In the genomic region with DNA sequence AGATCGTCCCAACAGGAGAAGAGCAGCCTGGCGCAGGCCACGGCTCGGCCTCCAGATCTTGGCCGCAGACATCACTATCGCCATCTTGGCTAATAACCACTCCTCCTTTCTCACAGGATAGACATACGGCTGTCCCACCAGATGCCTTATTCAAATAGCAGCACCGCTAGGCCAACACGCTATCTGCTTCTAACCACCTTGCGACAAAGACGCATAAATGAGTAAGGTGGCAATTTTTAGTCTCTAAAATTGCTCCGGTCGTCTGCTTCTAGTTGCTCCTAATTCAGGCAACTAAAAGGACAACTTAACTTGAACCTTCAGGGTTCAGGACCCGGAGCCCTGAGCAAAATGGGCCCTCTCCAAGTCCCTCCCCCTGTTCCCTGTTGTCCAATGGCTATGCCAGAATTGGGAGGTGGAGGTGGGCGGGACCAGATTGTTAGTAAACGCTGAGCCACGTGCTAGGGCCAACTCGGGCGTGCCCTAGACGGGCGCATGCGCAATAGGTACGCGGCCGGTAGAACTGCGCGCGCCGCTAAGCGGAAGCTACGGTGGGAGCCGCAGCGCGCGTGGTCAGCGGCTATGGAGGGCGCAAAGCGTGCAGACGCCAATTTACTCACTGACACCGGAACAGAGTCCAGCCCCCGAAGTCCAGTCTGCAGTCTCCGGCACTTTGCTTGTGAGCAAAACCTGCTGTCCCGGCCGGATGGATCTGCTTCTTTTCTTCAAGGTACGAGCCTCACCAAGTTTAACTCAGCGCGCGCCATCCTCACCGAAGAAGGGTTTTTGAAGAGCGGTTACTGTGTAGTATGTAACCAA, we compare ENCODE assay signal across 8 mouse cellular contexts. TPM values are rescaled to one million over a fixed set of nuclear protein-coding genes. Genes with fewer than 3 reads are reported as not detected.
DNase-seq lines count a peak whose midpoint lies in the region; ATAC-seq lines count a peak whose summit lies in the region.

A gene (minus strand): TSS at position 325 of the 816 bp plus-strand sequence.
A gene (plus strand): TSS at position 508 of the 816 bp plus-strand sequence.

- DNase-seq in R1 (ENCODE audit: low read depth, low spot score): peak; percentile 100
- peak; percentile 99 for DNase-seq in cerebellum, postnatal 25 days
- peak; percentile 99 for DNase-seq in frontal cortex, postnatal 25 days (ENCODE audit: low spot score in 2 of 2)
- DNase-seq in hindbrain, embryonic 14.5 days (ENCODE audit: low spot score): peak; percentile 99
- DNase-seq in layer of hippocampus, postnatal 36 days: peak; percentile 99
- DNase-seq in lung, postnatal 36 days: peak; percentile 100
- peak; percentile 100 for DNase-seq in retina, postnatal 1 day
- DNase-seq in urinary bladder, adult 18-20 months (ENCODE audit: low spot score in 2 of 2): peak; percentile 92 to 98

- peak within 1 kb of the TSS; percentile 76; the same call in 1 of the 2 replicates for H3K27ac ChIP-seq in hindbrain, embryonic 14.5 days

- H3K27me3 ChIP-seq in hindbrain, embryonic 14.5 days (ENCODE audit: control insufficient read depth, insufficient read depth, low read length): no peaks in the 10 kb centered on the region

- peak; percentile 99 for ATAC-seq in hindbrain, embryonic 14.5 days (ENCODE audit: low FRiP score)

- no peaks in the 10 kb centered on the region for H3K9me3 ChIP-seq in hindbrain, embryonic 14.5 days (ENCODE audit: control insufficient read depth, low read length)

- peak within 1 kb of the TSS; percentile 58 for H3K4me3 ChIP-seq in hindbrain, embryonic 14.5 days (replicated peaks; ENCODE audit: low read length)

- WGBS in hindbrain, embryonic 14.5 days: under 1% methylated on average over 49 of the region's 50 CpGs

- peaks cover 4% of the 10 kb centered on the region; the same call in 1 of the 2 replicates for H3K36me3 ChIP-seq in hindbrain, embryonic 14.5 days (replicated peaks; ENCODE audit: control insufficient read depth, insufficient read depth)

- H3K9ac ChIP-seq in hindbrain, embryonic 14.5 days: peak within 1 kb of the TSS; percentile 67

- H3K4me1 ChIP-seq in hindbrain, embryonic 14.5 days (replicated peaks; ENCODE audit: control insufficient read depth, insufficient read depth, low read length): peaks cover 22% of the 10 kb centered on the region

- peak within 1 kb of the TSS; percentile 90 for H3K4me2 ChIP-seq in hindbrain, embryonic 14.5 days (replicated peaks)

RNA-seq across cellular contexts. Expression of the first gene that starts in this region (rescaled TPM):
- polyA plus RNA-seq in hindbrain, embryonic 14.5 days (2014; fragmentation: Nextera tagmentation; extraction: Ambion mirVana): 33.0 and 37.3 TPM in 2 replicates
- total RNA-seq in layer of hippocampus, postnatal 36 days (2021): 10 to 100 TPM; 36.7 to 38.3 TPM

RNA-seq across cellular contexts. Expression of the second gene that starts in this region (rescaled TPM):
- 31.5 and 39.7 TPM in 2 replicates for polyA plus RNA-seq in hindbrain, embryonic 14.5 days (2014; fragmentation: Nextera tagmentation; extraction: Ambion mirVana)
- 10 to 100 TPM; 28.6 to 28.7 TPM for total RNA-seq in layer of hippocampus, postnatal 36 days (2021)

Comparison
In these comparisons a context has a peak if more than half of its experiments do, and no peak if none do; other contexts are left out.
1. Peak in every context shown above with its lines: DNase-seq, ATAC-seq, H3K4me3 ChIP-seq and H3K27ac ChIP-seq.